Mouse (Mus musculus) cerebellum, adult 2 months (tissue): ENCODE results near the gene Klhdc4. TPM values are rescaled to one million over a fixed set of nuclear protein-coding genes. Genes with fewer than 3 reads are reported as not detected.
A peak's percentile ranks its signal among the peaks of the same experiment; 100 is the strongest.

Source experiments
- DNase-seq, 2 experiments: peaks; one replicate each; pipeline ENCODE4 v3.0.0; 2021
- H3K27ac ChIP-seq: fragments of 200-500 bp; 2 replicates; pipeline ENCODE4 v1.5.1; 2012; ENCODE audit warnings: low read length, control low read depth, inconsistent platforms; ENCODE audit not compliant: insufficient read depth
- H3K27me3 ChIP-seq: fragments of 200-500 bp; 2 replicates; pipeline ENCODE4 v1.6.1; 2012; ENCODE audit warnings: inconsistent platforms, mild to moderate bottlenecking, low read length, moderate library complexity; ENCODE audit not compliant: control insufficient read depth, insufficient read depth
- H3K4me1 ChIP-seq: fragments of 200-500 bp; 2 replicates; pipeline ENCODE4 v1.6.1; 2011; ENCODE audit warnings: low read length; ENCODE audit not compliant: control insufficient read depth, insufficient read depth
- H3K4me3 ChIP-seq: fragments of 200-500 bp; replicated peaks from 2 replicates; pipeline ENCODE3; 2011; ENCODE audit warnings: mild to moderate bottlenecking, low read depth, low read length, control low read depth; ENCODE audit not compliant: insufficient read depth
- CTCF ChIP-seq: fragments of 200-500 bp; IDR thresholded peaks from 2 replicates; pipeline ENCODE4 v1.5.1; 2011; ENCODE audit warnings: low read depth, mild to moderate bottlenecking, control low read depth, low read length, moderate library complexity, borderline replicate concordance; ENCODE audit not compliant: insufficient read depth
- POLR2A ChIP-seq: fragments of 200-500 bp; IDR thresholded peaks from 2 replicates; pipeline ENCODE4 v1.6.1; 2011; ENCODE audit warnings: low read length, control low read depth, borderline replicate concordance; ENCODE audit not compliant: insufficient read depth
- WGBS: fragments of 180-500 bp; shearing (Covaris S2); methylation state at CpG from one replicate; pipeline ENCODE4 v1.1.7; 2018; 5-methylcytosine and 5-hydroxymethylcytosine counted together
- polyA plus RNA-seq: library from polyadenylated mRNA; depleted of rRNA; stranded (reverse); fragments of >200 nt; gene quantifications from 2 replicates; pipeline ENCODE4 v1.2.3, GENCODE M21; 2012

The Klhdc4 gene
- polyA plus RNA-seq, 1 experiment: 43.6 TPM

- peaks cover 28% of the 10 kb centered on the region for H3K4me1 ChIP-seq
- no peak overlapping the region; the same call in 1 of the 2 replicates for H3K27ac ChIP-seq
- no peak for TF ChIP-seq POLR2A
- no peak for TF ChIP-seq CTCF
- H3K4me3 ChIP-seq: no peak overlapping the region
- WGBS: 58% methylated on average over 14 of the region's 14 CpGs
- no peak for DNase-seq
- no peaks in the 10 kb centered on the region for H3K27me3 ChIP-seq
Observed at GRCm38 (mm10) chr8:121856071-121856746, 26.8 kb upstream of the Klhdc4 start.

- WGBS: 88% methylated on average over 2 of the region's 2 CpGs
- H3K27ac ChIP-seq: no peak overlapping the region
- H3K27me3 ChIP-seq: no peaks in the 10 kb centered on the region
- H3K4me3 ChIP-seq: no peak overlapping the region
- no peak for DNase-seq
- peaks cover 24% of the 10 kb centered on the region for H3K4me1 ChIP-seq
- TF ChIP-seq POLR2A (no peak), CTCF (no peak)
Observed at GRCm38 (mm10) chr8:121853586-121853985, 24.2 kb upstream of the Klhdc4 start.

- Histone ChIP-seq H3K4me1 (peaks cover 13% of the 10 kb centered on the region), H3K4me3 (no peak overlapping the region), H3K27ac (no peak overlapping the region), H3K27me3 (no peaks in the 10 kb centered on the region)
- 90% methylated on average over 7 of the region's 7 CpGs for WGBS
- TF ChIP-seq CTCF (no peak), POLR2A (no peak)
- DNase-seq: no peak
Observed at GRCm38 (mm10) chr8:121852464-121852863, 23.1 kb upstream of the Klhdc4 start.

- peaks cover 8% of the 10 kb centered on the region for H3K4me1 ChIP-seq
- TF ChIP-seq POLR2A (no peak), CTCF (no peak)
- H3K27ac ChIP-seq: no peak overlapping the region
- no peak for DNase-seq
- WGBS: 78% methylated on average over 7 of the region's 7 CpGs
- H3K27me3 ChIP-seq: no peaks in the 10 kb centered on the region
- H3K4me3 ChIP-seq: no peak overlapping the region
Observed at GRCm38 (mm10) chr8:121851716-121852115, 22.3 kb upstream of the Klhdc4 start.

DNA sequence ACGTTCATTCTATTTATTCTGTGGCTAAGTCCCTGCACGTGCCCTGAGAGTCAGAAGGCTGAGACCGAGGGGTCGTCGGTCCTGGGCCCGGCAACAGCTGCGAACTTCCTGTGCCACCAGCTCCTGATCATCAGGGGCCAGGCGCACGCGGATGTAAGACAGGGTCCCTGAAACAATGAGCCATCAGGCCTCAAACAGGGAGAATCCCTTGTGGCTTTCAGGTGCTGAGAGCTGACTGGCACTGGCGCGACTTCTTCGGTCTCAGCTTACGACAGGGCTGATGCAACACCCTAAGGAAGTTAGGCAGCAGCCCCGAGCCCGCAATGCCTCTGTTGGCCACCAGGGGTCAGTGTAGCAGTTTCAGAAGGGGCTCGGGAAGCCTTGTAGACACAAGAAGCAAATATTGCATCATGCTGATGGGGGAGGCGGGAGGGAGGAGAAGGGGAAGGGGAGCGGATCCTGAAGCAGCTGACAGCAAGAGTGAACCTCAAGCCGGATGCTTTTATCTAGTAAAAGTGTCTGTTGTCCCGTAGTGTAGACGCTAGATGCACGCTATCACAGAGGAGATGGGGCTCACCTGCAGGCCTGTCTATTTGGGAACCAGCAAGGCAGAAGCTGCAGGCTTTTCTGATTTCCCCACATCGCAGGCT is 21.6 kb upstream of the Klhdc4 start:
- no peaks in the 10 kb centered on the region for H3K27me3 ChIP-seq
- WGBS: 6% methylated on average over 24 of the region's 24 CpGs
- H3K4me1 ChIP-seq: peaks cover 3% of the 10 kb centered on the region; the same call in 1 of the 2 replicates
- H3K27ac ChIP-seq: no peak overlapping the region
- peak overlapping the region; percentile 19 for H3K4me3 ChIP-seq
- peak; percentile 93 to 99 for DNase-seq
- TF ChIP-seq CTCF (peak; percentile 97), POLR2A (no peak)

- H3K27me3 ChIP-seq: no peaks in the 10 kb centered on the region
- no peak for DNase-seq
- H3K27ac ChIP-seq: no peak overlapping the region
- whole genome bisulfite sequencing: 57% methylated on average over 12 of the region's 12 CpGs
- H3K4me3 ChIP-seq: no peak overlapping the region
- TF ChIP-seq CTCF (no peak), POLR2A (no peak)
- peaks cover 3% of the 10 kb centered on the region; the same call in 1 of the 2 replicates for H3K4me1 ChIP-seq
Observed at GRCm38 (mm10) chr8:121850436-121850820, 21.1 kb upstream of the Klhdc4 start.

DNA sequence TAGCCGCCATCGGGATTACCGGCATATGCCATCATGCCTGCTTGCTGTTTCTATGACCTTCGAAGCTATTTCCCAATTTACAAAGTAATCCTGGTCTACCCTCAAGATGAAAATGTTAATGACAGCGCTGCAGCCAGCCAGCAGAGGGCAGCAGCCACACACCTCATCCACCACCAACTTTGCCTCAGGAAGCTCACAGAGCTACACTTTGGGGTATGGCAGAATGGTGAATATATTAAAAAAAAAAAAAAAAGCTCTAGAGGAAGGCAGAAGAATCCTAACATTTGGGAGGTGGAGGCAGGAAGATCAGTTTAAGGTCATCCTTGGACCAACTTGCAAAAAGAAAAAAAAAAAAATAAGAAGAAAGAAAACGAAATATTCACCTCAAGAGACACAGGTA is 20.6 kb upstream of the Klhdc4 start:
- peaks cover 3% of the 10 kb centered on the region; the same call in 1 of the 2 replicates for H3K4me1 ChIP-seq
- no peak overlapping the region for H3K27ac ChIP-seq
- DNase-seq: peak; percentile 77 to 85
- H3K4me3 ChIP-seq: no peak overlapping the region
- 15% methylated on average over 6 of the region's 6 CpGs for WGBS
- TF ChIP-seq POLR2A: no peak
- TF ChIP-seq CTCF: peak; percentile 96
- H3K27me3 ChIP-seq: no peaks in the 10 kb centered on the region

DNA sequence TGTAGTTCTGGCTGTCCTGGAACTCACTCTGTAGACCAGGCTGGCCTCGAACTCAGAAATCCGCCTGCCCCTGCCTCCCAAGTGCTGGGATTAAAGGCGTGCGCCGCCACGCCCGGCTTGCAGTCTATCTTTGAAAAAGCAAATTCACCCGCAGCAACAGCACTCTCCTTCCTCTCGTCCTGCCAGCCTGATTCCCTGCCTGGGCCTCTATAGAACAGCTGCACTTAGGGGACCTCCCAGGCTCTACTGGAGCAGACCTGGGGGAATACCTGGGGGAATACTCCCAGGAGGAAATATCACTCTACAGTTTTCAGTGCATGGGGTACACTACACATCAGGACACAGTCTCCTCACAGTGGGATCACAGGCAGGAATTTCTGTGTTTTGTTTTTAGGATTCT is 19.9 kb upstream of the Klhdc4 start:
- no peak for TF ChIP-seq POLR2A
- TF ChIP-seq CTCF: no peak
- no peak for DNase-seq
- H3K4me3 ChIP-seq: no peak overlapping the region
- 75% methylated on average over 9 of the region's 9 CpGs for WGBS
- no peaks in the 10 kb centered on the region for H3K27me3 ChIP-seq
- H3K4me1 ChIP-seq: peaks cover 3% of the 10 kb centered on the region; the same call in 1 of the 2 replicates
- no peak overlapping the region for H3K27ac ChIP-seq
